21 mouse cellular contexts compared by ENCODE assay signal in genomic region chr1:189173479-189173878, GRCm38 (mm10).
DNase-seq lines count a peak whose midpoint lies in the region; ATAC-seq and TF ChIP-seq lines count a peak whose summit lies in the region.
"Had no signal": no experiment of that assay in that cellular context is flagged by ENCODE, and none has a peak within 500 bp of the region (broad histone marks: within the 10 kb centered on the region; RNA-seq: fewer than 3 reads in every experiment).

No protein-coding gene starts in this region.

- H3K4me2 ChIP-seq in limb, embryonic 14.5 days (replicated peaks; ENCODE audit: low read depth, low read length, severe bottlenecking) = no peak overlapping the region
- H3K4me2 ChIP-seq: embryonic facial prominence, embryonic 13.5 days; forebrain, embryonic 15.5 days; heart, embryonic 11.5 days; hindbrain, embryonic 12.5 days; hindbrain, embryonic 15.5 days; intestine, embryonic 15.5 days had no signal

- no peaks in the 10 kb centered on the region for H3K9me3 ChIP-seq in limb, embryonic 14.5 days (ENCODE audit: control insufficient read depth, low read length)
- H3K9me3 ChIP-seq in limb, embryonic 10.5 days (replicated peaks) = no peaks in the 10 kb centered on the region
- H3K9me3 ChIP-seq: embryonic facial prominence, embryonic 13.5 days; forebrain, embryonic 15.5 days; hindbrain, embryonic 12.5 days; hindbrain, embryonic 15.5 days; intestine, embryonic 15.5 days had no signal

- no peaks in the 10 kb centered on the region for H3K27me3 ChIP-seq in limb, embryonic 14.5 days (ENCODE audit: control insufficient read depth, insufficient read depth, low read length)
- no peaks in the 10 kb centered on the region for H3K27me3 ChIP-seq in limb, embryonic 10.5 days (ENCODE audit: low read depth, poor library complexity, severe bottlenecking)
- H3K27me3 ChIP-seq: embryonic facial prominence, embryonic 13.5 days; forebrain, embryonic 15.5 days; hindbrain, embryonic 12.5 days; hindbrain, embryonic 15.5 days; intestine, embryonic 15.5 days had no signal

- TF ChIP-seq POLR2A in limb, embryonic 14.5 days (IDR thresholded peaks at IDR 0.05; ENCODE audit: borderline replicate concordance, extremely low read depth, insufficient read depth, insufficient read length) = no peak
- TF ChIP-seq POLR2A in embryonic fibroblast, embryonic 13.5 days (IDR thresholded peaks at IDR 0.05; ENCODE audit: low read depth, low read length) = no peak

- peaks cover 12% of the 10 kb centered on the region for H3K4me1 ChIP-seq in limb, embryonic 14.5 days (ENCODE audit: control insufficient read depth, insufficient read depth, low read length)
- peaks cover 9% of the 10 kb centered on the region for H3K4me1 ChIP-seq in limb, embryonic 10.5 days
- H3K4me1 ChIP-seq in embryonic fibroblast, embryonic 13.5 days (ENCODE audit: control insufficient read depth, insufficient read depth, low read length) = peaks cover 3% of the 10 kb centered on the region; the same call in 1 of the 2 replicates
- H3K4me1 ChIP-seq: forebrain, embryonic 15.5 days; hindbrain, embryonic 15.5 days; intestine, embryonic 15.5 days had no signal

- 35% methylated on average over 8 of the region's 8 CpGs for WGBS in limb, embryonic 14.5 days
- 85% methylated on average over 8 of the region's 8 CpGs for WGBS in limb, embryonic 10.5 days

- no peaks in the 10 kb centered on the region for H3K36me3 ChIP-seq in limb, embryonic 14.5 days (ENCODE audit: control insufficient read depth, insufficient read depth, low read length)
- no peaks in the 10 kb centered on the region for H3K36me3 ChIP-seq in limb, embryonic 10.5 days
- H3K36me3 ChIP-seq: embryonic facial prominence, embryonic 13.5 days; forebrain, embryonic 15.5 days; hindbrain, embryonic 12.5 days; hindbrain, embryonic 15.5 days; intestine, embryonic 15.5 days had no signal

- no peak for TF ChIP-seq CTCF in embryonic fibroblast, embryonic 13.5 days (IDR thresholded peaks at IDR 0.05; ENCODE audit: borderline replicate concordance, insufficient read depth, low read length)

- H3K27ac ChIP-seq in limb, embryonic 14.5 days (replicated peaks; ENCODE audit: low read depth, low read length) = no peak overlapping the region
- no peak overlapping the region for H3K27ac ChIP-seq in limb, embryonic 10.5 days
- H3K27ac ChIP-seq in embryonic fibroblast, embryonic 13.5 days (ENCODE audit: insufficient read depth, low read length) = peak overlapping the region; percentile 18; the same call in 1 of the 2 replicates
- H3K27ac ChIP-seq: embryonic facial prominence, embryonic 13.5 days; forebrain, embryonic 15.5 days; gastrocnemius, adult 2 months; hindbrain, embryonic 12.5 days; hindbrain, embryonic 15.5 days; intestine, embryonic 15.5 days had no signal

- H3K4me3 ChIP-seq in limb, embryonic 14.5 days (replicated peaks; ENCODE audit: low read length) = no peak overlapping the region
- H3K4me3 ChIP-seq in limb, embryonic 10.5 days = no peak overlapping the region
- no peak overlapping the region for H3K4me3 ChIP-seq in embryonic fibroblast, embryonic 13.5 days (ENCODE audit: insufficient read depth, low read length)
- H3K4me3 ChIP-seq: embryonic facial prominence, embryonic 13.5 days; forebrain, embryonic 15.5 days; gastrocnemius, adult 2 months; hindbrain, embryonic 12.5 days; hindbrain, embryonic 15.5 days; intestine, embryonic 15.5 days had no signal

- peak; percentile 50 for DNase-seq in limb, embryonic 14.5 days (ENCODE audit: low spot score)
- DNase-seq in limb, embryonic 10.5 days (ENCODE audit: low spot score) = no peak
- peak; percentile 6 for DNase-seq in hindlimb bud, embryonic 11.5 days (ENCODE audit: extremely low spot score, low read depth, low spot score)
- DNase-seq in adrenal gland, postnatal 14 days = no peak
- no peak for DNase-seq in cerebellum, postnatal 36 days
- DNase-seq: adrenal gland, adult 2 months; adrenal gland, postnatal 25 days; cerebellum, adult 18-20 months; cerebellum, adult 9-10 months; cerebellum, postnatal 14 days; gastrocnemius, adult 2 months; gastrocnemius, postnatal 14 days; heart, adult 11 months had no signal

- ATAC-seq in limb, embryonic 14.5 days (ENCODE audit: low FRiP score, low read depth) = peak; percentile 68; the same call in 1 of the 2 replicates
- ATAC-seq: CD4-positive, CD25-positive, alpha-beta regulatory T cell, adult 4 months; forebrain, embryonic 15.5 days; intestine, embryonic 15.5 days had no signal

- no peak overlapping the region for H3K9ac ChIP-seq in limb, embryonic 14.5 days (ENCODE audit: low read depth, low read length, severe bottlenecking)
- H3K9ac ChIP-seq: embryonic facial prominence, embryonic 13.5 days; forebrain, embryonic 15.5 days; hindbrain, embryonic 12.5 days; hindbrain, embryonic 15.5 days; intestine, embryonic 15.5 days had no signal

Comparison
In these comparisons a context has a peak if more than half of its experiments do, and no peak if none do; other contexts are left out.
1. DNase-seq: peak in limb, embryonic 14.5 days (single experiment) and hindlimb bud, embryonic 11.5 days (single experiment); none in limb, embryonic 10.5 days (single experiment), adrenal gland, postnatal 14 days (single experiment) and cerebellum, postnatal 36 days (0 of 2).